Mouse (Mus musculus) ES-CJ7 (cell line): ENCODE results near the gene Gtpbp8.

ENCODE experiments used
- DNase-seq: peaks from one replicate; pipeline ENCODE4 v3.0.0; 2011; ENCODE audit warnings: low read depth, low spot score

Gtpbp8 gene

DNA sequence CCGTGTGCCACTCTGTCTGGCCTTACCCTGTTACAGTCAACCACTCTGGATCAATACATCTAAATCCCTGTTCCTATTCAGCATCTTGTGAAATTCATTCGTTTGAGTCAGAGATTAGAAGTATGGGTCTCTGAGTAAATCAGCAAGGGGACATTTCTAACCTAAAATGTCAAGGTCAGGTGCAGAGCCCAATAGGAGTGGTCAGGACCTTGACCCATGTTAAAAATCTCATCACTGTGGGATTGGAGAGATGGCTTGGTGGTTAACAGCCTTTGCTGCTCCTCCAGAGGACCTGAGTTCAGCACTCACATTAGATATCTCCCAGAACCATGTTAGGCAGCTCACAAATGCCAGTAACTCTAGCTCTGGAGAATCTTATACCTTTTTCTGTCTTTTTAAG is 55.7 kb downstream of the Gtpbp8 start:
- no peak for DNase-seq

DNA sequence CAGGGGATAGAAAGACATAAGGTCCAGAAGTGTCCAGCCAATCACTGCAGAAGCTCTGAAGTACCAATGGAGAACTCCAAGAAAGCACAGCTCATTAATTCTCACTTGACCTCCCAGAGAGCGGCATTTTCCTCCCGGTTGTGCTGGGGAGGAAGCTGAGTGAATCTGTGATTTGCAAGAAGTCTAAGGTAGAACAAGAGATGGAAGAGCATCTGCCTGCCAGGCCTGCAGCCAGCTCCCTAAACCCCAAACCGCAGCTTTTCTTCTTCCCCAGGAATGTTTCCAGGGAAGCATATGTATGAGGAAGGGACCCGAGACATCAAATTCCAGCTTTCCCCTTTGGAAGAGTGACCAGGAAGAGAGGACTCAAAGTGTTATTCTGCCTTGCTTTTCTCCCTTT is 57.7 kb downstream of the Gtpbp8 start:
- DNase-seq: no peak

DNA sequence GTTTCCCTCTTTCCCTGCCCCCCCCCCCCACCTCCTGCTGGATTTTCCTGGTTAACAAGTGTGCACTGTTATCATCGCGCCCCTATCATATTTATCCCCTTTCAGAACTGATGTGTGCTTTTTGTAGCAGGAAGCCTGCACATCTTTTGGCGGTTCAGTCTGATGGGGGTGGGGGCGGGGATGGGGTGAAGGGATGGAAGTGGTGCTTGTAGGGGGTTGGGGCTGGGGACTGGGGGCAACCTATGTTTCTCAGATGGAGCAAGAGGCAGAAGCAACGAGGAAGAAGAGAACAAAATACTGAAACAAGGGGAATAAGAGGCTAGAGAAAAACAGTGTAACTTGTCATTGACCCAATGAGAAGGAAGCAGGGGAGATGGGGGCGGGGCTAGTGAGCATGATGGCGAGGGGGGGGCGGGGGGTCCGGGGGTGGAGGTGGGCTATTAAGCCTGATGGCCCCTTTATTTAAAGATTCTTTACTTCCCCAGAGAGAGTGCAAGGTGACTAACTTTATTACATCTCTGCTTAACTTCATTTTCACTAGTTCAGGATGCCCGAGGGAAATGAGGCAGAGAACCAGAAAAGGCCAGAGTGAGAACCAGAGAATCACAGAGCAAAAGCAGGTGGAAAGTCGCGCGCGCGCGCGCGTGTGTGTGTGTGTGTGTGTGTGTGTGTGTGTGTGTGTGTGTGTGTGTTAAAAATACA is 58.3 kb downstream of the Gtpbp8 start:
- no peak for DNase-seq

DNA sequence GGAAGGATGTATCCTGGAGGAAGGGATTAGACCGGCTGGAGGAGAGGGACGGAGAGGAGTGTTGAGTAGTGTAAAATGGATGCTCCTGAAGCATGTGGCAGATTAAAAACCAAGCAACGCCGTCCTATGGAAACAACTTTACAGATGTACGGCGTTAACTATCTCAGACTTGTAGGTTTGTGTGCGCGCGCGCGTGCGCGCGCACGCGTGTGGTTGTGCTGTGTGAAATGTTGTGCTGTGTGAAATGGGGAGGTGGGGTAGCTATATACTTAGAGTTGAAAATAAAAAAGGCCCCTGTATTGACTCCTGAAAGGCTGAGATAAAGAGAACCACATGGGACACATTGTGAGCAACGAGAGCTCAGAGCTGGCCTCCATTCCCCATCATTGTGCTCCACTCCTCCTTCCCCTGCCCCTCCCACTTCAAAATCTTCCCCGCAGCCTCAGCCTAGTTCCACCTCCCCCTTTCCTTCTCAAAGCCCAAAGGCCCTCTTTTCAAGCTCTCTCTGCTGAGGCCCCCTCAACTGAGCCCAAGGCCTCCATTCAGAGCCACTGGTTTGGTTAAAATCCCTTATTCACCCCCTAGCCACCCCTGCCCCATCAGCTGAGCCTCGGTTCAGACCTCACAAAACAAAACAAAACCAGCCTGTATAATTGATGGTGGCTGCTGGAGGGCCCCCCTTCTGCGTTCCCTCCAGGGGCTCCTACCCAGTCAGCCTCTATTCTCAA is 59.0 kb downstream of the Gtpbp8 start:
- no peak for DNase-seq
